Mouse (Mus musculus) lung, embryonic 15.5 days (tissue): ENCODE measurements around the gene Zfp90. TPM values are rescaled to one million over a fixed set of nuclear protein-coding genes. Genes with fewer than 3 reads are reported as not detected.
"Not testable (repeated sequence)": the region's sequence is repeated elsewhere in the genome, so short reads cannot be mapped to it uniquely, and the experiment has no call there.

Experiments
- ATAC-seq: fragments of 200-750 bp; cut with Nextera tagmentation; 2 replicates; pipeline ENCODE4 v1.8.0; 2017; ENCODE audit warnings: moderate number of reproducible peaks, borderline replicate concordance; ENCODE audit not compliant: low FRiP score, low TSS enrichment; ENCODE audit errors: extremely low read depth
- H3K27ac ChIP-seq: fragments of 300-500 bp; sonication (generic); 2 replicates; pipeline ENCODE4 v1.5.1; 2015; ENCODE audit warnings: moderate library complexity, mild to moderate bottlenecking, inconsistent platforms
- H3K27me3 ChIP-seq: fragments of 300-500 bp; sonication (generic); 2 replicates; pipeline ENCODE4 v1.6.1; 2015; ENCODE audit warnings: inconsistent platforms
- H3K36me3 ChIP-seq: fragments of 300-500 bp; sonication (generic); 2 replicates; pipeline ENCODE4 v1.6.1; 2015; ENCODE audit warnings: inconsistent platforms
- H3K4me1 ChIP-seq: fragments of 300-500 bp; sonication (generic); 2 replicates; pipeline ENCODE4 v1.6.1; 2015; ENCODE audit warnings: inconsistent platforms
- H3K4me2 ChIP-seq: fragments of 300-500 bp; sonication (generic); 2 replicates; pipeline ENCODE4 v1.6.1; 2015; ENCODE audit warnings: inconsistent platforms, mild to moderate bottlenecking, moderate library complexity
- H3K4me3 ChIP-seq: fragments of 300-500 bp; sonication (generic); 2 replicates; pipeline ENCODE4 v1.5.1; 2015; ENCODE audit warnings: mild to moderate bottlenecking, inconsistent platforms
- H3K9ac ChIP-seq: fragments of 300-500 bp; sonication (generic); 2 replicates; pipeline ENCODE4 v1.6.1; 2015; ENCODE audit warnings: inconsistent platforms
- H3K9me3 ChIP-seq: fragments of 300-500 bp; sonication (generic); 2 replicates; pipeline ENCODE4 v1.6.1; 2016; ENCODE audit warnings: inconsistent platforms
- WGBS: fragments of 180-500 bp; shearing (Covaris S2); methylation state at CpG from one replicate; pipeline ENCODE4 v1.1.7; 2015; 5-methylcytosine and 5-hydroxymethylcytosine counted together
- polyA plus RNA-seq: library from polyadenylated mRNA; unstranded; fragments of >200 nt; fragmentation: Nextera tagmentation; extraction: Ambion mirVana; gene quantifications from 2 replicates; pipeline ENCODE4 v1.2.1, GENCODE M21; 2015

Zfp90 gene
- polyA plus RNA-seq, 1 experiment from 2014 or later: 17.5 TPM

GRCm38 (mm10) chr8:106403246-106403933 is 11.7 kb upstream of the Zfp90 start:
- H3K4me3 ChIP-seq: no peak overlapping the region
- WGBS: 25% methylated on average over 12 of the region's 12 CpGs
- H3K36me3 ChIP-seq: no peaks in the 10 kb centered on the region
- peaks cover 24% of the 10 kb centered on the region for H3K4me1 ChIP-seq
- peak; percentile 62; the same call in 1 of the 2 replicates for ATAC-seq
- no peak overlapping the region for H3K9ac ChIP-seq
- H3K27ac ChIP-seq: no peak overlapping the region
- no peak overlapping the region for H3K4me2 ChIP-seq
- H3K27me3 ChIP-seq: no peaks in the 10 kb centered on the region
- no peaks in the 10 kb centered on the region for H3K9me3 ChIP-seq

GRCm38 (mm10) chr8:106404825-106405224 is 10.3 kb upstream of the Zfp90 start:
- no peaks in the 10 kb centered on the region for H3K9me3 ChIP-seq
- H3K4me2 ChIP-seq: no peak overlapping the region
- no peak overlapping the region for H3K9ac ChIP-seq
- H3K27me3 ChIP-seq: no peaks in the 10 kb centered on the region
- no peak overlapping the region for H3K4me3 ChIP-seq
- no peak overlapping the region for H3K27ac ChIP-seq
- WGBS: 21% methylated on average over 3 of the region's 3 CpGs
- no peak for ATAC-seq
- H3K4me1 ChIP-seq: peaks cover 19% of the 10 kb centered on the region
- no peaks in the 10 kb centered on the region for H3K36me3 ChIP-seq

- no peaks in the 10 kb centered on the region for H3K9me3 ChIP-seq
- ATAC-seq: no peak
- 51% methylated on average over 16 of the region's 16 CpGs for WGBS
- H3K4me1 ChIP-seq: 0 out of 2 replicates have a peak, but pooled peaks cover 13% of the 10 kb centered on the region
- 0 out of 2 replicates have a peak overlapping the region, but pooled peaks have one; percentile 24 for H3K27ac ChIP-seq
- H3K4me3 ChIP-seq: no peak overlapping the region
- H3K9ac ChIP-seq: no peak overlapping the region
- H3K36me3 ChIP-seq: no peaks in the 10 kb centered on the region
- no peaks in the 10 kb centered on the region for H3K27me3 ChIP-seq
- no peak overlapping the region for H3K4me2 ChIP-seq
Measured at GRCm38 (mm10) chr8:106405810-106406209, 9.3 kb upstream of the Zfp90 start.

GRCm38 (mm10) chr8:106410055-106410454 is 5.1 kb upstream of the Zfp90 start:
- ATAC-seq: no peak
- H3K27me3 ChIP-seq: no peaks in the 10 kb centered on the region
- 0 out of 2 replicates have a peak, but pooled peaks cover 11% of the 10 kb centered on the region for H3K4me1 ChIP-seq
- H3K4me3 ChIP-seq: no peak overlapping the region
- no peak overlapping the region for H3K9ac ChIP-seq
- no peaks in the 10 kb centered on the region for H3K36me3 ChIP-seq
- no peaks in the 10 kb centered on the region for H3K9me3 ChIP-seq
- H3K4me2 ChIP-seq: no peak overlapping the region
- H3K27ac ChIP-seq: no peak overlapping the region
- WGBS: 57% methylated on average over 7 of the region's 7 CpGs

- Histone ChIP-seq H3K4me3 (no peak overlapping the region), H3K9ac (no peak overlapping the region), H3K27me3 (no peaks in the 10 kb centered on the region), H3K9me3 (no peaks in the 10 kb centered on the region), H3K4me1 (0 out of 2 replicates have a peak, but pooled peaks cover 7% of the 10 kb centered on the region), H3K27ac (no peak overlapping the region), H3K36me3 (no peaks in the 10 kb centered on the region), H3K4me2 (no peak overlapping the region)
- WGBS: 66% methylated on average over 7 of the region's 7 CpGs
- no peak for ATAC-seq
Measured at GRCm38 (mm10) chr8:106410564-106410963, 4.6 kb upstream of the Zfp90 start.

GRCm38 (mm10) chr8:106411783-106412451 is 3.2 kb upstream of the Zfp90 start:
- Histone ChIP-seq H3K27me3 (no peaks in the 10 kb centered on the region), H3K4me3 (no peak overlapping the region), H3K9me3 (no peaks in the 10 kb centered on the region), H3K9ac (no peak overlapping the region), H3K36me3 (no peaks in the 10 kb centered on the region), H3K4me1 (peaks cover 11% of the 10 kb centered on the region), H3K4me2 (0 out of 2 replicates have a peak overlapping the region, but pooled peaks have one; percentile 11), H3K27ac (no peak overlapping the region)
- no peak for ATAC-seq
- WGBS: 20% methylated on average over 14 of the region's 14 CpGs

- Histone ChIP-seq H3K36me3 (peaks cover 44% of the 10 kb centered on the region), H3K9me3 (no peaks in the 10 kb centered on the region), H3K4me2 (no peak overlapping the region), H3K27me3 (no peaks in the 10 kb centered on the region), H3K9ac (no peak overlapping the region), H3K4me1 (peaks cover 11% of the 10 kb centered on the region), H3K4me3 (no peak overlapping the region), H3K27ac (no peak overlapping the region)
- WGBS: 97% methylated on average over 5 of the region's 5 CpGs
- no peak for ATAC-seq
Measured at GRCm38 (mm10) chr8:106417692-106418091, 2.6 kb downstream of the Zfp90 start.

GRCm38 (mm10) chr8:106431088-106431487 is 16.0 kb downstream of the Zfp90 start:
- Histone ChIP-seq H3K27ac (no peak overlapping the region), H3K4me1 (0 out of 2 replicates have a peak, but pooled peaks cover 3% of the 10 kb centered on the region), H3K4me3 (no peak overlapping the region), H3K4me2 (no peak overlapping the region), H3K9ac (no peak overlapping the region), H3K36me3 (peaks cover 14% of the 10 kb centered on the region), H3K27me3 (peaks cover 18% of the 10 kb centered on the region; the same call in 1 of the 2 replicates), H3K9me3 (0 out of 2 replicates have a peak, but pooled peaks cover 2% of the 10 kb centered on the region)
- no peak for ATAC-seq
- WGBS: 30% methylated on average over 12 of the region's 12 CpGs

GRCm38 (mm10) chr8:106431952-106432351 is 16.8 kb downstream of the Zfp90 start:
- H3K9ac ChIP-seq, ATAC-seq, H3K9me3 ChIP-seq, H3K27ac ChIP-seq, H3K4me1 ChIP-seq, H3K36me3 ChIP-seq, H3K4me3 ChIP-seq, H3K4me2 ChIP-seq: not testable (repeated sequence)
- peaks cover 18% of the 10 kb centered on the region; the same call in 1 of the 2 replicates for H3K27me3 ChIP-seq
- 52% methylated on average over 10 of the region's 10 CpGs for WGBS

- Histone ChIP-seq H3K9me3 (no peaks in the 10 kb centered on the region), H3K9ac (no peak overlapping the region), H3K4me2 (peak overlapping the region; percentile 62), H3K4me3 (peak overlapping the region; percentile 35), H3K27ac (no peak overlapping the region), H3K4me1 (0 out of 2 replicates have a peak, but pooled peaks cover 3% of the 10 kb centered on the region), H3K27me3 (peaks cover 18% of the 10 kb centered on the region; the same call in 1 of the 2 replicates), H3K36me3 (no peaks in the 10 kb centered on the region; the same call in 1 of the 2 replicates)
- whole genome bisulfite sequencing: 6% methylated on average over 20 of the region's 20 CpGs
- peak; percentile 70; the same call in 1 of the 2 replicates for ATAC-seq
Measured at GRCm38 (mm10) chr8:106432954-106433570, 17.9 kb downstream of the Zfp90 start.

- H3K36me3 ChIP-seq: no peaks in the 10 kb centered on the region
- no peaks in the 10 kb centered on the region for H3K9me3 ChIP-seq
- 0 out of 2 replicates have a peak, but pooled peaks cover 3% of the 10 kb centered on the region for H3K4me1 ChIP-seq
- H3K27me3 ChIP-seq: peaks cover 18% of the 10 kb centered on the region; the same call in 1 of the 2 replicates
- H3K27ac ChIP-seq: no peak overlapping the region
- no peak overlapping the region for H3K4me2 ChIP-seq
- H3K9ac ChIP-seq: no peak overlapping the region
- no peak overlapping the region for H3K4me3 ChIP-seq
- 33% methylated on average over 1 of the region's 1 CpGs for WGBS
- no peak for ATAC-seq
Measured at GRCm38 (mm10) chr8:106433667-106434066, 18.5 kb downstream of the Zfp90 start.
